Mouse (Mus musculus) right cerebral cortex, postnatal 36 days (tissue): ENCODE measurements around the gene Kank2.
A peak's percentile ranks its signal among the peaks of the same experiment; 100 is the strongest.
"Not testable (repeated sequence)": the region's sequence is repeated elsewhere in the genome, so short reads cannot be mapped to it uniquely, and the experiment has no call there.

ENCODE experiments used
- DNase-seq, 2 experiments: peaks; one replicate each; pipeline ENCODE4 v3.0.0; 2022; ENCODE audit warnings: low spot score in 2 of 2, mixed read lengths in 1 of 2

Kank2 gene

GRCm38 (mm10) chr9:21818561-21818960 is 20.0 kb upstream of the Kank2 start:
- no peak for DNase-seq

GRCm38 (mm10) chr9:21818125-21818524 is 19.6 kb upstream of the Kank2 start:
- DNase-seq, result no peak

- DNase-seq, result no peak
These were observed 18.3 kb upstream of the Kank2 start for GRCm38 (mm10) chr9:21816716-21817305.

DNA sequence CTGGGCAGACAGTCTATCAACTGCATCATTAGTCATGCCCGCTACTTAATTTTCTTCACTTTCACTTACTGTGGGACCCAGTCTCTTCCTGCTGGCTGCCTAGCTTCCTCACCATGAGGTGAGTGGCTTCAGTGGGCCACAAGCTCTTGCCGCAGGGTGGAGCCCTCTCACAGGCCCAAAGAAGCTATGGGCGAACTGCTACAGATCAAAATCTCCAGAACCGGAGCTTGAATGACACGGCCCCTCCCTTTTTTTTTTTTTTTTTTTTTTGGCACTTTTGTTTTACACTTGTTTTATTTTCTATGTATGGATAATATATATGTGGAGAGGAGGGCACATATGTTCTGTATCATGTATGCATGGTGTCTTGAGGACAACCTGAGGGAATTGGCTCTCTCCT is 12.6 kb upstream of the Kank2 start:
- no peak for DNase-seq

DNA sequence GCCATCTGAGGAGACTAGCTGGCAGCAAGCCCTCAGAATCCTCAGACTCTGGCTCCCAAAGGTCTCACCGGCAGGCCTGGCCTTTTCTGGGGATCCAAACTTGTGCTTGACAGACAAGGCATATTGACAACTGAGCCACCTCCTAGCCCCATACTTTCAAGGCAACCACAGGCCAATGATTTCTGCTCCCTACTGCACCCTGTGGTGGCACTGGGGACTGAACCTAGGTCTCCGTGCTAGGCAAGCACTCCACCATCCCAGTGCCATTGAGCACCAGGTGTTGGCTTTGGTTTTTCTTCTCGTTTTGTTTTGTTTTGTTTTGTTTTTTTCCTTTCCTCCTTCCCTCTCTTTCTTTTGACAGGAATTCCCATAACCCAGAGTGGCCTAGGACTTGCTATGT is 10.0 kb upstream of the Kank2 start:
- DNase-seq, result no peak

DNA sequence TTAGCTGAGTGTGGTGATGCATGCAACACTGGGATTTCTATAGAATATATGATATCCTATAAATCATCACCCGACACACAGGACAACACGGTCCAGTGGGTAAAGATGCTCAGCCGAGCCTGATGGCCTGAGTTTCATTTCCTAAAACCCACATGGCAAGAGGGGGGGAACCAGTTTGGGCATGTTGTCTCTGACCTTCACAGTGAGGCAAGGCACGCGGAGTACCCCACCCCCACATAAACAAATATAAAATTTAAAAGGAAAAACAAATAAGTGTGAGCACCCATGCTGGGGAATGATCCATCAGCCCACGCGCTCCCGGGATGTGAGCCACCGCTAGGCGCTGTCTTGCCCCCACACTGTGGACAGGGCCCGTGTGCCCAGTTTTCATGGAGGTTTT is 8.4 kb upstream of the Kank2 start:
- no peak for DNase-seq

DNA sequence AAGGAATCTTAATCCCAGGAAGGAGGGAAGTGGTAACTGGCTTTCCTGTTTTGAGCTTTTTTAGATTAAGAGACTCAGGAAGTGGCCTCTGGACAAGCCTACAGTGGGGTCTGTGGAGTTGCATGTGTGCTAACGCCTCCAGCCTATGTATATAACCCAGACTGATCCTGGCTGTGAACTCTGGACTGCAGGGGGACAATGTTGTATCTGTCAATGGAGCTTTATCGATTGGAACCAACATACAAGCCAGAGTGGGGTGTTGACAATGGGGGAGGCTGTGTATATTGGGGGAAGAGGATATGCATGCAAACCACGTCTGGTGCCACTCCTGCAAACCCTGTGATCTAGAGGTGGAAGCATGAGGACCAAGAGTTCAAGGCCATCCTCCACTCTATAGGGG is 7.8 kb upstream of the Kank2 start:
- no peak for DNase-seq

- DNase-seq, result peak; percentile 62 to 83
These were observed 5.6 kb upstream of the Kank2 start for GRCm38 (mm10) chr9:21803986-21804644.

GRCm38 (mm10) chr9:21801591-21801990 is 3.0 kb upstream of the Kank2 start:
- no peak for DNase-seq

DNA sequence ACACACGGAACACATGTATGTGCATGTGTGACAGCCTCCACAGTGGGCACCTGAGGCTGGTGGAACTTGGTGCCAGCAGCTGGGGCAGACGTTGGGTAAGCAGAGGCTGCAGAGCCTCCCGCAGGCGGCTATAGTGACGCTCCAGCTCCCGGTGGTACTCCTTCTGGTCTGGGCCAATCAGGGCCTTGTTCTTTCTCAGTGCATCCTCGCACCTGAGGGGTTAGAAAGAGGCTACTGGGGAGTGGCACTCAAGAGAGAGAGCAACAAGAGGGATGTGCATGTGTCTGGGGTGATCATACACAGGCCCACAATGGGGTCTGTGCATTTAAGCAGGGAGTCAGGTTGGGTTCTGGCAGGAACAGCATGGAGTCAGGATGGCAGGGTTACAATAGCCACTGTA is 2.6 kb upstream of the Kank2 start:
- DNase-seq, result no peak

GRCm38 (mm10) chr9:21799010-21799350 is 436 bp upstream of the Kank2 start:
- no peak for DNase-seq

- DNase-seq, result no peak
These were observed 611 bp downstream of the Kank2 start for GRCm38 (mm10) chr9:21797921-21798344.

DNA sequence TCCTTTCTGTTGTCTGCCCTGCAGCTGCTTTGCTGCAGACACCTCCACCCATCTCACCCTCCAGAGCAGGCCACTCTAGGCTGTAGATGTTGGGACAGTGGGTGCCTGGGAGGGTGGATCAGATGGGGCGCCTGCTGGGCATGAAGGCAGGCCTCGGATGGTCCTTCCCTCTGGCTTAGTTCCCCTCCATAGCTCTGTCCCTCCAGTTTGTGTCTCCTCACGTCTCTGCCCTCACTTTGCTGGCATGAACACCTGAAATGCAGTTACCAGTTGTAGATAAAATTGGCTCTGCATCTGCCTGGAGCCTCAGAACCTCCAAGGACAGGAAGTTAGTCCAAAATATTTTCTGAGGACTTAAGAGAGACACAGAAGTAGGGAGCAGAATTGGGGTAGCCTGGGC is 1.6 kb downstream of the Kank2 start:
- no peak for DNase-seq

- DNase-seq, result no peak
These were observed 2.3 kb downstream of the Kank2 start for GRCm38 (mm10) chr9:21796259-21796658.

DNA sequence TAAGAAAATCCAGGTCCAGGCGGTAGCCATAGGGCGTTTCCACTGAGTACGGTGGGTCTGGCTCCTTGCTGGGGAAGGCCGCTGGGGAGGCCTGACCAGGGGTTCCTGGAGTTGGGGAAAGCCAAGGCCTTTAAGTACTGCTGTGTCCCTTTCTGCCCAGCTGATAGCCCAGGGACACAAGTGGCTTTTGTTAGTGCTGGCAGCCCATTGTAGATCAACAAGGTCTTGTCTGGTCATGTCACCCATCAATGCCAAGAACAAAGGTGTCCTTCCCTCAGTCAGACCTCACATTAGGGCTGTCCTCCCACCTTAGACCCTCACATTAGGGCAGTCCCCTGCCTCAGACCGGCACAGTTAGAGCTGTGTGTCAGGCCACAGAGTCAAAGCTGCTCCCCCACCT is 3.0 kb downstream of the Kank2 start:
- DNase-seq, result no peak

DNA sequence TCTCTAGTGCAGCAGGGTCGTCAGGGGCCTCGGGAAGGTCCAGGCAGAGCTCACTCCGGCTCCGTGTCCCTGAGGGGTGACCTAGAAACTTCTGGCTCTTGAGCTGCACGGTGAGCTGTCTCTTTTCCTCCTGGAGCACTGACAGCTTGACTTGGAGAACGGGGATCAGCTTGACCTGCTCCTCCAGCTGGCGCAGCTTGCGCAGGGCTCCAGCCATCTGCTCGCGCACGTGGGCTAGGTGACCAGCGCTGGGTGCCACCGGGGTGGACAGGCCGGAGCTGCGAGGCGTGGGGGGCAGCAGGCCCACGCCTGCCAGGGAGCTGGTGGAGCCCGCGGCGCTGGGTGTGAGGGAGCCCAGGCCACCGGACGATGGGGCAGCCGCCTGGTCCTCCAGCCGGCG is 3.6 kb downstream of the Kank2 start:
- DNase-seq, result no peak

DNA sequence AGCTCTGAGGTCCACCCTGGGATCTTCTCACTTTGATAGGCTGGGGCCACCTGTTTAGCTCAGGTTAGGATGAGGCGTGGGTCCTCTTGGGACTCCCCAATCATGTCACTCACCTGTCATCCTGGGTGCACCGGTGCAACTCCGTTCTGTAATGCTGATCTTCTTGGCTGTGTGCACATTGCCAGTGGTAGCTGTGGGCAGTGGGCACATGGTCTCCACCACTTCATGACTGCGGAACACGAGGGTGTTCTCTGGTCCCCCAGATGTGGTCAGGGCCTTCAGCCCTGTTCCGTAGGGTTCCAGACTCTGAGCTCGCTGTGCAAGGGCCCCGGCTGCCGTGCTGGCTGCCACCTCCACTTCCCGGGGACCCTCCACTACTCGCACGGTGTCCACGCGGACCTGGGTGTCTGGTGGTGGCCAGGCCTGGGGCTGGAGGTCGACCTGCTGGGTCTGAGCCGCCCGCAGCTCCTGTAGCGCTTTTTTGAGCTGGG is 4.2 kb downstream of the Kank2 start:
- DNase-seq, result no peak

GRCm38 (mm10) chr9:21793507-21793906 is 5.0 kb downstream of the Kank2 start:
- DNase-seq, result not testable (repeated sequence)

GRCm38 (mm10) chr9:21792644-21793043 is 5.9 kb downstream of the Kank2 start:
- peak; percentile 42 to 59 for DNase-seq

- DNase-seq, result no peak
These were observed 6.7 kb downstream of the Kank2 start for GRCm38 (mm10) chr9:21791861-21792260.

DNA sequence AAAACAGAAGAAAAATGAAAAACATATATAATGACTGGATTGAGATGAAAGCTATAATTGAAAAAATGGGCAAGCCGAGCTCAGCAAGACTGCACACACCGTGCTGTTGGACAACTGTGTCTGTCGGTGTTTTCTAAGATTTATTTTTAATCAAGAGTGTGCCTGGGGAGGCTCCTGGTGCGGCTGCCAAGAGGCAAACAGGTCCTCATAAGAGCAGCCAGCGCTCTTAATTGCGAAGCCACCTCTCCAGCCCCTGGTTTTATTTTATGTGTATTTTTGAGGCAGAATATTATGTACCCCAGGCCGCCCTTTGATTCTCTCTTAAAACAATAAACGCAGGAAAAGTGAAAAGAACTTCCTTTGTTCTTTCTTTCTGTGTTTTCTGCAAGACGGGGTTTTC is 10.3 kb downstream of the Kank2 start:
- DNase-seq, result no peak

GRCm38 (mm10) chr9:21787654-21788053 is 10.9 kb downstream of the Kank2 start:
- no peak for DNase-seq

DNA sequence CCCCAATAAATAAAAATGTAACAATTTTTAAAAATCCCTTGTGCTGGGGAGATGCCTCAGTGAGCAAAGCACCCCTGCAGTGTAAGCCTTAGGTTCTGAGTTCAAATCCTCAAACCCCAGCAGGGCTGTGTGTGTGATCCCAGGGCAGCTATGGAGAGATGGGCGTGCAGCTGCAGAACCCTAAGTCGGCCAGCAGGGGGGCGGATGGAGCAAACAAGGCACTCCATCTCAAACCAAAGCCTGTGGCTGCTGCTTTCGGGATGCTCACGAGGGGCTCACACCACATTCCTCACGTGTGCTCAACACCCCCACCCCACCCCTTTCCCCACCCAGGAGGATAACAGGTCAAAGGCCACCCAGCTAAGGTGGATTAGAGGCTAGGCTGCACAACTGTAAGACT is 11.6 kb downstream of the Kank2 start:
- no peak for DNase-seq

DNA sequence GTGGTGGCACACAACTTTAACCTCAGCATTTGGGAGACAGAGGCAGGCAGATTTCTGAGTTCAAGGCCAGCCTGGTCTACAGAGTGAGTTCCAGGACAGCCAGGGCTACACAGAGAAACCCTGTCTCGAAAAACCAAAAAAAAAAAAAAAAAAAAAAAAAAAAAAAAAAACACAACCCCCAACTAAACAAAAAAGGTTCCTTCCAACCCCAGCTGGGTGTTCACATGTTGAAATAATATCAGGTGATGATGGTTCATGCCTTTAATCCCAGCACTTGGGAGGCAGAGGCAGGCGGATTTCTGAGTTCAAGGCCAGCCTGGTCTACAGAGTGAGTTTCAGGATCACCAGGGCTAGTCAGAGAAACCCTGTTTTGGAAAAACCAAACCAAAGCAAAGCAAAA is 12.2 kb downstream of the Kank2 start:
- DNase-seq, result not testable (repeated sequence)
